ENCODE assay signal across 40 mouse cellular contexts in the genomic region with DNA sequence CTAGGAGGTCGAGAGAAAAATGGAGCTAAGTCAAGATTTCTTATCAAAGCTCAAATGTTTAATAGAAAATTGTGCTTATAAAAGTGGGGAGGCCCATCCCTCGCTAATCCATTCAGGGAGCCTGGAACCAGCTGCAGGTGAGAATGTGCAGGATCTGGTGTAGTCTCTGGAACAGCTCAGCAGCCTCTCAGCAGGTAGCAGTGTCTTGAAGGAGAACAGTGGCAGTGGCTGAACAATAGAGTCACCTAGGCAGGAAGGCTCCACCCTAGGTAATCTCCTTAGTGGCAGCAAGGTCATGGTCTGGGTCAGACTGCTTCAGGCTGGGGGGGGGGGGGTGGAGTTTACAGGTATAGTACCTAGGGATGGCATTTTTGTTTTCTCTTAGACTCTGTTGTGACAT. TPM values are rescaled to one million over a fixed set of nuclear protein-coding genes. Genes with fewer than 3 reads are reported as not detected.
"Had no signal": no experiment of that assay in that cellular context is flagged by ENCODE, and none has a peak within 500 bp of the region (broad histone marks: within the 10 kb centered on the region; RNA-seq: fewer than 3 reads in every experiment).

No protein-coding gene starts in this region.

- H3K9me3 ChIP-seq: heart, embryonic 12.5 days; hindbrain, embryonic 10.5 days; hindbrain, embryonic 12.5 days; intestine, embryonic 15.5 days; limb, embryonic 10.5 days; limb, embryonic 12.5 days; liver, embryonic 13.5 days; liver, embryonic 15.5 days had no signal

- H3K4me2 ChIP-seq: heart, embryonic 12.5 days; hindbrain, embryonic 12.5 days; hindbrain, embryonic 14.5 days; intestine, embryonic 15.5 days; limb, embryonic 12.5 days; liver, embryonic 11.5 days; liver, embryonic 13.5 days; liver, embryonic 15.5 days had no signal

- H3K36me3 ChIP-seq: heart, embryonic 12.5 days; hindbrain, embryonic 10.5 days; hindbrain, embryonic 12.5 days; intestine, embryonic 15.5 days; limb, embryonic 10.5 days; limb, embryonic 12.5 days; liver, embryonic 13.5 days; liver, embryonic 15.5 days had no signal

- H3K27me3 ChIP-seq: heart, embryonic 12.5 days; hindbrain, embryonic 12.5 days; intestine, embryonic 15.5 days; limb, embryonic 12.5 days; liver, embryonic 13.5 days; liver, embryonic 15.5 days had no signal

- H3K4me1 ChIP-seq: heart, embryonic 12.5 days; hindbrain, embryonic 10.5 days; hindbrain, embryonic 12.5 days; intestine, embryonic 15.5 days; limb, embryonic 10.5 days; limb, embryonic 12.5 days; liver, embryonic 13.5 days; liver, embryonic 15.5 days had no signal

- H3K27ac ChIP-seq: heart, adult 2 months; hindbrain, embryonic 10.5 days; hindbrain, embryonic 12.5 days; hindbrain, embryonic 14.5 days; intestine, embryonic 15.5 days; layer of hippocampus, adult 2 months; left cerebral cortex, adult 2 months; limb, embryonic 10.5 days; limb, embryonic 12.5 days; liver, embryonic 13.5 days; liver, embryonic 15.5 days had no signal

- H3K9ac ChIP-seq: heart, embryonic 12.5 days; hindbrain, embryonic 12.5 days; hindbrain, embryonic 14.5 days; intestine, embryonic 15.5 days; limb, embryonic 12.5 days; liver, embryonic 13.5 days; liver, embryonic 15.5 days had no signal

- H3K4me3 ChIP-seq: heart, adult 2 months; heart, embryonic 12.5 days; hindbrain, embryonic 10.5 days; hindbrain, embryonic 12.5 days; intestine, embryonic 15.5 days; layer of hippocampus, adult 2 months; left cerebral cortex, adult 2 months; limb, embryonic 10.5 days; limb, embryonic 12.5 days; liver, embryonic 13.5 days; liver, embryonic 15.5 days had no signal

- DNase-seq: gastrocnemius, postnatal 14 days; gastrocnemius, postnatal 36 days; heart, adult 11 months; heart, adult 2 months; heart, postnatal 10 days; heart, postnatal 4 days; kidney, adult 18-20 months; kidney, adult 8-10 months; kidney, postnatal 10 days; kidney, postnatal 25 days; kidney, postnatal 4 days; liver; liver, embryonic 13.5 days had no signal

- ATAC-seq: hindbrain, embryonic 16.5 days; inflammation-experienced regulatory T-cells, adult 6 months; intestine, embryonic 15.5 days; intestine, postnatal 0 days had no signal

RNA-seq across cellular contexts. Expression of gene Vmn1r29, which starts 9.1 kb away (rescaled TPM):
- total RNA-seq: gastrocnemius, adult 18-20 months; gastrocnemius, adult 8-10 months; gastrocnemius, postnatal 14 days; gastrocnemius, postnatal 36 days; heart, adult 2 months; heart, postnatal 10 days; heart, postnatal 25 days; heart, postnatal 4 days; layer of hippocampus, adult 2 months; layer of hippocampus, postnatal 10 days; layer of hippocampus, postnatal 25 days; left cerebral cortex, adult 2 months; left cerebral cortex, postnatal 14 days; left cerebral cortex, postnatal 36 days had no signal
- polyA plus RNA-seq: gonadal fat pad, adult 2 months; heart, adult 2 months; heart, embryonic 12.5 days; heart, embryonic 14.5 days; heart, embryonic 16.5 days; hindbrain, embryonic 10.5 days; hindbrain, embryonic 12.5 days; hindbrain, embryonic 14.5 days; hindbrain, embryonic 16.5 days; inflammation-experienced regulatory T-cells, adult 6 months; intestine, embryonic 15.5 days; intestine, postnatal 0 days; kidney, embryonic 14.5 days; kidney, embryonic 16.5 days; limb, embryonic 10.5 days; limb, embryonic 12.5 days; limb, embryonic 14.5 days; liver, embryonic 11.5 days; liver, embryonic 13.5 days; liver, embryonic 15.5 days had no signal

RNA-seq across cellular contexts. Expression of gene Vmn1r28, which starts 30.4 kb away (rescaled TPM):
- total RNA-seq: gastrocnemius, adult 18-20 months; gastrocnemius, adult 8-10 months; gastrocnemius, postnatal 14 days; gastrocnemius, postnatal 36 days; heart, adult 2 months; heart, postnatal 10 days; heart, postnatal 25 days; heart, postnatal 4 days; layer of hippocampus, adult 2 months; layer of hippocampus, postnatal 10 days; layer of hippocampus, postnatal 25 days; left cerebral cortex, adult 2 months; left cerebral cortex, postnatal 14 days; left cerebral cortex, postnatal 36 days had no signal
- polyA plus RNA-seq: gonadal fat pad, adult 2 months; heart, adult 2 months; heart, embryonic 12.5 days; heart, embryonic 14.5 days; heart, embryonic 16.5 days; hindbrain, embryonic 10.5 days; hindbrain, embryonic 12.5 days; hindbrain, embryonic 14.5 days; hindbrain, embryonic 16.5 days; intestine, embryonic 15.5 days; intestine, postnatal 0 days; kidney, embryonic 14.5 days; kidney, embryonic 16.5 days; limb, embryonic 10.5 days; limb, embryonic 12.5 days; limb, embryonic 14.5 days; liver, embryonic 11.5 days; liver, embryonic 13.5 days; liver, embryonic 15.5 days had no signal
